Mouse (Mus musculus) left cerebral cortex, postnatal 36 days (tissue): ENCODE measurements around the gene Depdc1b. TPM values are rescaled to one million over a fixed set of nuclear protein-coding genes. Genes with fewer than 3 reads are reported as not detected.

ENCODE experiments used
- DNase-seq, 2 experiments: peaks; one replicate each; pipeline ENCODE4 v3.0.0; 2021 to 2022; ENCODE audit warnings: low spot score in 2 of 2, mixed read lengths in 1 of 2
- intact Hi-C: fragments of 180-260 bp; cut with DNase I; formaldehyde crosslinking; loops from one replicate; pipeline ENCODE4 v1.15.1; 2025
- total RNA-seq, 2 experiments: library from RNA; stranded (reverse); gene quantifications; 2 replicates each; pipeline ENCODE4 v1.2.3; 2021

Gene Depdc1b
- total RNA-seq, 2 experiments from 2014 or later = 0.32 to 0.91 TPM

GRCm38 (mm10) chr13:108339907-108340596 lies 23.9 kb downstream of the Depdc1b start:
- intact Hi-C loops = no loop called here
- no peak for DNase-seq

- intact Hi-C loops = no loop called here
- no peak for DNase-seq
Observed at GRCm38 (mm10) chr13:108341585-108341984, 25.5 kb downstream of the Depdc1b start.

- intact Hi-C loops = loop anchor here (2.0 kb wide), 1 partner anchor 863 kb away; no protein-coding TSS in a partner anchor
Observed at GRCm38 (mm10) chr13:108345756-108346155, 29.6 kb downstream of the Depdc1b start.

GRCm38 (mm10) chr13:108347016-108347415 lies 30.9 kb downstream of the Depdc1b start:
- peak in 1 of 2 experiments; percentile 12 for DNase-seq
- intact Hi-C loops = loop anchor here (2.0 kb wide), 1 partner anchor 862 kb away; no protein-coding TSS in a partner anchor

More at GRCm38 (mm10) chr13:108345756-108346155, 29.6 kb downstream of the Depdc1b start:
- no peak for DNase-seq

GRCm38 (mm10) chr13:108349624-108350023 lies 33.5 kb downstream of the Depdc1b start:
- intact Hi-C loops = no loop called here
- DNase-seq = peak in 1 of 2 experiments; percentile 27

- DNase-seq = no peak
- intact Hi-C loops = no loop called here
Observed at GRCm38 (mm10) chr13:108353781-108354180, 37.6 kb downstream of the Depdc1b start.

- intact Hi-C loops = no loop called here
- no peak for DNase-seq
Observed at GRCm38 (mm10) chr13:108354804-108355552, 38.8 kb downstream of the Depdc1b start.

- intact Hi-C loops = no loop called here
- no peak for DNase-seq
Observed at GRCm38 (mm10) chr13:108357362-108357761, 41.2 kb downstream of the Depdc1b start.

- no peak for DNase-seq
- intact Hi-C loops = no loop called here
Observed at GRCm38 (mm10) chr13:108358228-108358627, 42.1 kb downstream of the Depdc1b start.

- intact Hi-C loops = no loop called here
- no peak for DNase-seq
Observed at GRCm38 (mm10) chr13:108367496-108367895, 51.4 kb downstream of the Depdc1b start.

GRCm38 (mm10) chr13:108370241-108370941 lies 54.3 kb downstream of the Depdc1b start:
- no peak for DNase-seq
- intact Hi-C loops = no loop called here

GRCm38 (mm10) chr13:108371352-108371921 lies 55.3 kb downstream of the Depdc1b start:
- intact Hi-C loops = no loop called here
- no peak for DNase-seq

GRCm38 (mm10) chr13:108373231-108373630 lies 57.1 kb downstream of the Depdc1b start:
- intact Hi-C loops = no loop called here
- no peak for DNase-seq

GRCm38 (mm10) chr13:108376637-108377036 lies 60.5 kb downstream of the Depdc1b start:
- intact Hi-C loops = no loop called here
- DNase-seq = no peak

- intact Hi-C loops = loop anchor here (10.0 kb wide), 1 partner anchor 834 kb away; no protein-coding TSS in a partner anchor
Observed at GRCm38 (mm10) chr13:108381161-108381560, 65.0 kb downstream of the Depdc1b start.

GRCm38 (mm10) chr13:108383051-108383450 lies 66.9 kb downstream of the Depdc1b start:
- intact Hi-C loops = loop anchor here (10.0 kb wide), 1 partner anchor 832 kb away; no protein-coding TSS in a partner anchor
- no peak for DNase-seq

More at GRCm38 (mm10) chr13:108381161-108381560, 65.0 kb downstream of the Depdc1b start:
- no peak for DNase-seq

GRCm38 (mm10) chr13:108386058-108386457 lies 69.9 kb downstream of the Depdc1b start:
- intact Hi-C loops = loop anchor here (10.0 kb wide), 1 partner anchor 829 kb away; no protein-coding TSS in a partner anchor
- DNase-seq = no peak

- intact Hi-C loops = no loop called here
Observed at GRCm38 (mm10) chr13:108390565-108390964, 74.4 kb downstream of the Depdc1b start.

GRCm38 (mm10) chr13:108403197-108403596 lies 87.1 kb downstream of the Depdc1b start:
- intact Hi-C loops = no loop called here
- no peak for DNase-seq

More at GRCm38 (mm10) chr13:108390565-108390964, 74.4 kb downstream of the Depdc1b start:
- DNase-seq = peak; percentile 19 to 23
